In the genomic region with DNA sequence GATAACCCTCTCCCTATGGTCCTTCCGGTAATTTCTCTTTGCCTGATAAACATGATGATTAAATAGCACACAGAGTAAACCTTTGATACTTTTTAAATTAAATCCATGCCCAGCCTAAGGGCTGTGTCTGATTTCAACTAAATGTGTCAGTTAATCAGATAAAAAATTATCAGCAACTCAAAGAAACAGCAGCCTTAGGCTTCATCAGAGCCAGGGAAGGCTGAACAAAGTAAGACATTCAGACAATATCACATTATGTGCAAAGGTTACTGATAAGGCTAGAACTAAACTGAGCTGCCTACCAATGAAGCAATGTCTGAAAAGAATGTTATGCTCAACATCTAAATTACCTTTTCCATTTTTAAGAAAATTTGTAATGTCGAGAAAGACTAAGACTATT, we compare ENCODE assay signal across 16 mouse cellular contexts.
"Had no signal": no experiment of that assay in that cellular context is flagged by ENCODE, and none has a peak within 500 bp of the region (broad histone marks: within the 10 kb centered on the region; RNA-seq: fewer than 3 reads in every experiment).

No protein-coding gene starts in this region.

- H3K9me3 ChIP-seq: limb, embryonic 15.5 days; liver, embryonic 12.5 days; midbrain, embryonic 10.5 days; neural tube, embryonic 13.5 days had no signal

- H3K4me1 ChIP-seq: limb, embryonic 15.5 days; liver, embryonic 12.5 days; neural tube, embryonic 13.5 days had no signal

- H3K27me3 ChIP-seq: limb, embryonic 15.5 days; liver, embryonic 12.5 days; neural tube, embryonic 13.5 days had no signal

- DNase-seq: kidney, adult 9 months; kidney, postnatal 36 days; layer of hippocampus, adult 9-11 months; layer of hippocampus, postnatal 36 days; lung, embryonic 14.5 days; lung, postnatal 10 days; lung, postnatal 4 days; right cerebral cortex, adult 18-20 months; right cerebral cortex, postnatal 25 days; thymus, postnatal 4 days had no signal

- H3K4me2 ChIP-seq: limb, embryonic 15.5 days; liver, embryonic 12.5 days; lung, embryonic 14.5 days; neural tube, embryonic 13.5 days had no signal

- H3K36me3 ChIP-seq: limb, embryonic 15.5 days; liver, embryonic 12.5 days; midbrain, embryonic 10.5 days; neural tube, embryonic 13.5 days had no signal

- H3K27ac ChIP-seq: kidney, postnatal 0 days; limb, embryonic 15.5 days; liver, embryonic 12.5 days; midbrain, embryonic 10.5 days; neural tube, embryonic 13.5 days; stomach, postnatal 0 days had no signal

- ATAC-seq: liver, embryonic 12.5 days had no signal

- H3K4me3 ChIP-seq: limb, embryonic 15.5 days; liver, embryonic 12.5 days; midbrain, embryonic 10.5 days; neural tube, embryonic 13.5 days had no signal

- H3K9ac ChIP-seq: limb, embryonic 15.5 days; liver, embryonic 12.5 days; lung, embryonic 14.5 days; neural tube, embryonic 13.5 days had no signal
